Mouse (Mus musculus) cerebellum, adult 2 months (tissue): ENCODE data around the gene Aqr. TPM values are rescaled to one million over a fixed set of nuclear protein-coding genes. Genes with fewer than 3 reads are reported as not detected.

ENCODE experiments used
- DNase-seq, 2 experiments: peaks; one replicate each; pipeline ENCODE4 v3.0.0; 2021
- H3K27ac ChIP-seq: fragments of 200-500 bp; 2 replicates; pipeline ENCODE4 v1.5.1; 2012; ENCODE audit warnings: low read length, control low read depth, inconsistent platforms; ENCODE audit not compliant: insufficient read depth
- H3K27me3 ChIP-seq: fragments of 200-500 bp; 2 replicates; pipeline ENCODE4 v1.6.1; 2012; ENCODE audit warnings: inconsistent platforms, mild to moderate bottlenecking, low read length, moderate library complexity; ENCODE audit not compliant: control insufficient read depth, insufficient read depth
- H3K4me1 ChIP-seq: fragments of 200-500 bp; 2 replicates; pipeline ENCODE4 v1.6.1; 2011; ENCODE audit warnings: low read length; ENCODE audit not compliant: control insufficient read depth, insufficient read depth
- H3K4me3 ChIP-seq: fragments of 200-500 bp; replicated peaks from 2 replicates; pipeline ENCODE3; 2011; ENCODE audit warnings: mild to moderate bottlenecking, low read depth, low read length, control low read depth; ENCODE audit not compliant: insufficient read depth
- CTCF ChIP-seq: fragments of 200-500 bp; IDR thresholded peaks from 2 replicates; pipeline ENCODE4 v1.5.1; 2011; ENCODE audit warnings: low read depth, mild to moderate bottlenecking, control low read depth, low read length, moderate library complexity, borderline replicate concordance; ENCODE audit not compliant: insufficient read depth
- POLR2A ChIP-seq: fragments of 200-500 bp; IDR thresholded peaks from 2 replicates; pipeline ENCODE4 v1.6.1; 2011; ENCODE audit warnings: low read length, control low read depth, borderline replicate concordance; ENCODE audit not compliant: insufficient read depth
- WGBS: fragments of 180-500 bp; shearing (Covaris S2); methylation state at CpG from one replicate; pipeline ENCODE4 v1.1.7; 2018; 5-methylcytosine and 5-hydroxymethylcytosine counted together
- polyA plus RNA-seq: library from polyadenylated mRNA; depleted of rRNA; stranded (reverse); fragments of >200 nt; gene quantifications from 2 replicates; pipeline ENCODE4 v1.2.3, GENCODE M21; 2012

Gene Aqr
- polyA plus RNA-seq, 1 experiment: 27.3 TPM

GRCm38 (mm10) chr2:114089862-114090261 lies 97.0 kb downstream of the Aqr start:
- Histone ChIP-seq H3K27me3 (no peaks in the 10 kb centered on the region), H3K4me3 (no peak overlapping the region), H3K4me1 (0 out of 2 replicates have a peak, but pooled peaks cover 3% of the 10 kb centered on the region), H3K27ac (no peak overlapping the region)
- TF ChIP-seq POLR2A: no peak
- TF ChIP-seq CTCF: no peak
- DNase-seq: peak in 1 of 2 experiments; percentile 10
- 44% methylated on average over 3 of the region's 3 CpGs for WGBS

GRCm38 (mm10) chr2:114087271-114087670 lies 99.6 kb downstream of the Aqr start:
- peak in 1 of 2 experiments; percentile 6 for DNase-seq
- WGBS: 37% methylated on average over 1 of the region's 1 CpGs
- Histone ChIP-seq H3K27ac (no peak overlapping the region; the same call in 1 of the 2 replicates), H3K4me1 (0 out of 2 replicates have a peak, but pooled peaks cover 3% of the 10 kb centered on the region), H3K4me3 (no peak overlapping the region), H3K27me3 (no peaks in the 10 kb centered on the region)
- no peak for TF ChIP-seq CTCF
- no peak for TF ChIP-seq POLR2A

DNA sequence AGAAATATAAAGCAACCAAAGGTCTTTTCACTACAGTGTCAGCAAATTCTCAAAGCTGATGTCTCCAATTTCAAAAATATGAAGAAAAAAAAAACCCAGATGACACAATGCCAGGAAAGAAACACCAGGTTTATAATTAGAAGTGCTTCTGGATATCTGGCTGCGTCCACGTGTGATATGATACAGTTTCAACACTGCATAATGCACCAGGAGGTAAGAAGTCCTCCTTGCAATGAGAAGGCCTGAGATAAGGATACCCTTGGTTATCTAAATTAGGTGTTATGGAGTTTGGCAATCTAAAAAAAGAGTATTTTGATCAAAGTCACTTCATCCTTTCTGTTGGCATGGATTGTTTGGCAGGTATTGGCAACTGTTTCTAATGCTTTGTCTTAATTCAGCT lies 114.9 kb downstream of the Aqr start:
- WGBS: 90% methylated on average over 2 of the region's 2 CpGs
- DNase-seq: no peak

DNA sequence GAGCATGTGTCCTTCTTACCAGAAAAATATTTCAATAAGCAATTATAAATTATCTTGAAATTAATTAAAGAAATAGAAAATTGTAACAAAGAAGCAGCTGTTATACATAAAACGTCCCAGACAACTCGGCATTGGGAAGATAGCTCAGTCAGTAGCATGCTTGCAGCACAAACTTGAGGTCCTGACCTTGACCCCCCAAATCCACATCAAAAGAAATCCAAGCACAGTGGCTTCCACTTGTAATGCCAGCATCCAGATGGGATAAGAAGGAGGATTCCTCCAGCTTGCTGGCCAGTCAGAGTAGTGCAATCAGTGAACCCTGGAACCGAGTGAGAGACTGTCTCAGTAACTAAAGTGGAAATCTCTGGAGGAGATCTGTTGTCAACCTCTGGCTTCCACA lies 120.6 kb downstream of the Aqr start:
- TF ChIP-seq CTCF (no peak), POLR2A (no peak)
- H3K27ac ChIP-seq: no peak overlapping the region
- WGBS: 86% methylated on average over 3 of the region's 3 CpGs
- H3K4me1 ChIP-seq: no peaks in the 10 kb centered on the region
- no peak for DNase-seq
- H3K4me3 ChIP-seq: no peak overlapping the region
- no peaks in the 10 kb centered on the region for H3K27me3 ChIP-seq

More for the DNA sequence above, 114.9 kb downstream of the Aqr start:
- no peak for TF ChIP-seq POLR2A
- no peak for TF ChIP-seq CTCF
- no peak overlapping the region for H3K27ac ChIP-seq
- no peaks in the 10 kb centered on the region for H3K4me1 ChIP-seq
- no peaks in the 10 kb centered on the region for H3K27me3 ChIP-seq
- no peak overlapping the region for H3K4me3 ChIP-seq

- Histone ChIP-seq H3K4me1 (no peaks in the 10 kb centered on the region), H3K27ac (no peak overlapping the region), H3K27me3 (no peaks in the 10 kb centered on the region), H3K4me3 (no peak overlapping the region)
- DNase-seq: no peak
- TF ChIP-seq CTCF (no peak), POLR2A (no peak)
- WGBS: 75% methylated on average over 2 of the region's 2 CpGs
Observed at GRCm38 (mm10) chr2:114064004-114064403, 122.8 kb downstream of the Aqr start.

DNA sequence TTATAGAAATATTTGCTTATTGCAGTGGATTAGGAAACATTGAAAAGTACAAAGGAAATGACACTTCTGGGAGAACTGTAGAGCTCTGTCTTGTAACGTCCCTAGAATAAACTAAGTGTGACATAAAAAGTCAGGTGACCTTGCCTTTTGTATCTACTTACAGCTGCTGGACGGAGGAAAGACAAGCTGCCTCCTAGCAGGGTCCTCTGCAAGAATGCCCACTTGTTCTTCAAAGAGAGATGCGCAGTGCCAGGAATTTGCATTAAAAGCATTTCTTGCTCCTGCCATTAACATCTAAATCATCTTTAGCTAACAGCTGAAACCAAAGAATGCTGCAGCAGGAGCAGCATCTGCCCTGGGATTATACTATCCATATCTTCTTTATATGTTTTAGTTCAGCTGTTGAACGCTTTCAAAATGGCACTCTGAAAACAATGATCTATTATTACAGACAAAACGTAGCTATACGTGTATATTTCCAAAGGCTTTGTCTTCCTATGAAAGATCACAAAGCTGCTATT lies 126.7 kb downstream of the Aqr start:
- Histone ChIP-seq H3K27ac (no peak overlapping the region), H3K27me3 (no peaks in the 10 kb centered on the region), H3K4me1 (peaks cover 7% of the 10 kb centered on the region; the same call in 1 of the 2 replicates), H3K4me3 (no peak overlapping the region)
- DNase-seq: no peak
- 72% methylated on average over 6 of the region's 6 CpGs for WGBS
- TF ChIP-seq POLR2A (no peak), CTCF (no peak)

DNA sequence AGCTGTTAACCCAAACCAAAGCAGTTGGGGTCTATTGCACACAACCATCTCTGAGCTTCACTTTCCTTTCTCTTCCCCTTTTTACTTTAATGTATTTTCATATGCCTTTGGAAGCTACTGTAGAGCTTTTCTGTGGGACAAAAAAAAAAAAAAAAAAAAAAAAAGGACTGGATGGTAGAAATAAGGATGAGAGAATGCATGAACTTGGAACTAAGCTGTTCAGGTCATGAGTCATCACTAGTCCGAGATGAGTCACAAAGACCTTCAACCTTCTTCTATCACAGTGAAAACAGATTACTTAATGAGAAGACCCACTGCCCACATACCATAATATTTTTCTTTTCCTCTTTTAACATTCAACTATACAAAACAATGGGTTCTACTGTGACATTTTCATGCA lies 127.2 kb downstream of the Aqr start:
- 93% methylated on average over 1 of the region's 1 CpGs for WGBS
- Histone ChIP-seq H3K27me3 (no peaks in the 10 kb centered on the region), H3K27ac (no peak overlapping the region), H3K4me1 (peaks cover 7% of the 10 kb centered on the region; the same call in 1 of the 2 replicates), H3K4me3 (no peak overlapping the region)
- TF ChIP-seq POLR2A (no peak), CTCF (no peak)
- DNase-seq: no peak

DNA sequence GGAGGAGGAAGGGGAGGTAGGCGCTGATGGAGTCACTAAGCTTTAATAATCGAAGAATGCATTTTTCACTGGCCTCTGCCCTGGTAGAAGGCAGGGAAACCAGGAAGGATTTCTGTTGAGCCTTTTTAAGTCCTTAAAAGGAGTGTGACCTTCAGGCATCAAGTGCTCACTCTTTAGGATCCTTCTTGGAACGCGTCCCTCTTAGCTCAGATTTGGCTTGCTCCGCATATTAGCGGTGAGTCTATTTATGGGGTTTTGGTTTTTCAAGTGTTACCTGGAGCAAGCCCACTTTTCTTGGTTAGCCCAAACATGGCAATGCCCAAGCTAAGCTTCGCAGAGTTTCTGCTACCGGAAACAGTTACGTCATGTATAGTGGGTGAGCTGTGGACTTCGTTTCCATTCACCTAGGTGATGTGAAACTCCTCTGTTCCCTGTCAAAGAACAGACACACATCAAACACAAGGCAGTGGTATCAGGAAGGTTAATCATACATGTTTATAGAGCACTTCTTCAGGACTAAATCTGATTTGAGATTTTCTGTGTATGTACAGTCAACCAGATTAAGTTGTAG lies 128.5 kb downstream of the Aqr start:
- peaks cover 7% of the 10 kb centered on the region; the same call in 1 of the 2 replicates for H3K4me1 ChIP-seq
- H3K4me3 ChIP-seq: no peak overlapping the region
- TF ChIP-seq POLR2A (no peak), CTCF (no peak)
- H3K27ac ChIP-seq: 0 out of 2 replicates have a peak overlapping the region, but pooled peaks have one; percentile 13
- peak in 1 of 2 experiments; percentile 5 for DNase-seq
- no peaks in the 10 kb centered on the region for H3K27me3 ChIP-seq
- WGBS: 84% methylated on average over 10 of the region's 10 CpGs
